Mouse (Mus musculus) limb, embryonic 11.5 days (tissue): ENCODE data around the gene Cd63. TPM values are rescaled to one million over a fixed set of nuclear protein-coding genes. Genes with fewer than 3 reads are reported as not detected.

ENCODE experiments used
- ATAC-seq: fragments of 200-750 bp; cut with Nextera tagmentation; 2 replicates; pipeline ENCODE4 v1.8.0; 2017; ENCODE audit warnings: low read depth; ENCODE audit not compliant: insufficient number of reproducible peaks, low FRiP score, low TSS enrichment
- DNase-seq: peaks from one replicate; pipeline ENCODE4 v3.0.0-alpha.2; 2015; ENCODE audit warnings: low spot score
- H3K27ac ChIP-seq: fragments of 300-500 bp; sonication (generic); replicated peaks from 2 replicates; pipeline ENCODE4 v1.5.1; 2014; ENCODE audit warnings: low read depth, mild to moderate bottlenecking, low read length
- H3K27me3 ChIP-seq: fragments of 300-500 bp; sonication (generic); 2 replicates; pipeline ENCODE4 v1.6.1; 2014; ENCODE audit warnings: mild to moderate bottlenecking, low read length, mixed read lengths; ENCODE audit not compliant: control insufficient read depth, insufficient read depth
- H3K36me3 ChIP-seq: fragments of 300-500 bp; sonication (generic); 2 replicates; pipeline ENCODE4 v1.6.1; 2014; ENCODE audit warnings: mild to moderate bottlenecking, low read length, moderate library complexity, mixed read lengths; ENCODE audit not compliant: control insufficient read depth, insufficient read depth
- H3K4me1 ChIP-seq: fragments of 300-500 bp; sonication (generic); 2 replicates; pipeline ENCODE4 v1.6.1; 2014; ENCODE audit warnings: low read length, mixed read lengths; ENCODE audit not compliant: control insufficient read depth, insufficient read depth
- H3K4me2 ChIP-seq: fragments of 300-500 bp; sonication (generic); 2 replicates; pipeline ENCODE4 v1.6.1; 2014; ENCODE audit warnings: low read depth, mild to moderate bottlenecking, moderate library complexity; ENCODE audit not compliant: severe bottlenecking
- H3K4me3 ChIP-seq: fragments of 300-500 bp; sonication (generic); 2 replicates; pipeline ENCODE4 v1.5.1; 2014; ENCODE audit warnings: low read depth, low read length
- H3K9ac ChIP-seq: fragments of 300-500 bp; sonication (generic); 2 replicates; pipeline ENCODE4 v1.6.1; 2014; ENCODE audit warnings: mild to moderate bottlenecking, low read length
- H3K9me3 ChIP-seq: fragments of 300-500 bp; sonication (generic); 2 replicates; pipeline ENCODE4 v1.6.1; 2016; ENCODE audit warnings: low read length; ENCODE audit not compliant: control insufficient read depth
- WGBS: fragments of 180-500 bp; shearing (Covaris S2); extraction: QIAGEN DNeasy Blood & Tissue Kit; methylation state at CpG from one replicate; pipeline ENCODE4 v1.1.7; 2014; 5-methylcytosine and 5-hydroxymethylcytosine counted together
- polyA plus RNA-seq: library from polyadenylated mRNA; unstranded; fragments of >200 nt; fragmentation: Nextera tagmentation; extraction: Ambion mirVana; gene quantifications from 2 replicates; pipeline ENCODE4 v1.2.1, GENCODE M21; 2014

Gene Cd63
- polyA plus RNA-seq, 1 experiment from 2014 or later: 427 TPM

DNA sequence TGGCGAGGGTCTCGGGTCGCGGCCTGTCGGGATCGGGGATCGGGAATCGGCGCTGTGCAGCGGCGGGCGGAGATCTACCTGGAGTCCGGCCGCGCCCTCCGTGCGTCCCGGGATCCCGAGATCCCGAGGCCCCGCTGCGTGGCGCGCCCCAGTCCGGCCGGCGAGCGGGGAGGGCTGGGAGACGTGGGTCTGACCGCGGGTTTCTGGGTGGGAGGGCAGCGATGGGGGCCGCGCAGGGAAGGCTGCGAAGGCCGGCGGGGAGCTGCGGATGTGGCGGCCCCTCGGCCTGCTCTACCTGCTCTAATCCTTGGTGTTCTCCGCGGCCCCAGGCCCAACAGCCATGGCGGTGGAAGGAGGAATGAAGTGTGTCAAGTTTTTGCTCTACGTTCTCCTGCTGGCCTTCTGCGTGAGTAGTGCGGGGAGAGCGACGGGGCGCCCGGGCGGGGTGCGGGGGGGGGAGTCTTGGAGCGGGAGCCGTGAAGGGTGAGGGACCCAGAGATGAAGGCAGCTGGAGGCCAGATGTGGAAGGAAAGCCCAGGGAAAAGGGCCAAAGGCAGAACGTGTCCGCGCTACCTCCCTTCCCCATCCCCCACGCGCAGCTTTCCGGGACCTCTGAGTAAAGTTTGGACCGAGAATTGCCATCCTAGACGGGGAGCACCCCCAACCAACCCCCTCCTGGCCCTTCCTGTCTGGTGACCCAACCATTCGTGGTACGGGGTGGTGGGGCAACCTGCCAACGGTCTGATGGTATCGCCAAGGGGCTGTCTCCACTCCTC is 9.5 kb downstream of the Cd63 start:
- peaks cover 7% of the 10 kb centered on the region for H3K36me3 ChIP-seq
- H3K27me3 ChIP-seq: no peaks in the 10 kb centered on the region
- H3K9ac ChIP-seq: peak overlapping the region; percentile 95
- H3K4me2 ChIP-seq: peak overlapping the region; percentile 45
- peak overlapping the region; percentile 87 for H3K27ac ChIP-seq
- H3K4me3 ChIP-seq: peak overlapping the region; percentile 96
- 1% methylated on average over 60 of the region's 66 CpGs for WGBS
- peak; percentile 79 for DNase-seq
- no peaks in the 10 kb centered on the region for H3K9me3 ChIP-seq
- peaks cover 11% of the 10 kb centered on the region for H3K4me1 ChIP-seq
- ATAC-seq: peak; percentile 15; the same call in 1 of the 2 replicates

- Histone ChIP-seq H3K4me1 (peaks cover 11% of the 10 kb centered on the region), H3K27ac (no peak overlapping the region), H3K4me2 (0 out of 2 replicates have a peak overlapping the region, but pooled peaks have one; percentile 45), H3K9ac (no peak overlapping the region), H3K9me3 (no peaks in the 10 kb centered on the region), H3K36me3 (peaks cover 10% of the 10 kb centered on the region), H3K27me3 (no peaks in the 10 kb centered on the region), H3K4me3 (peak overlapping the region; percentile 96; the same call in 1 of the 2 replicates)
- WGBS: 92% methylated on average over 6 of the region's 6 CpGs
- no peak for DNase-seq
- no peak for ATAC-seq
Observed at GRCm38 (mm10) chr10:128911430-128911829, 10.6 kb downstream of the Cd63 start.

- WGBS: 77% methylated on average over 4 of the region's 4 CpGs
- Histone ChIP-seq H3K36me3 (peaks cover 12% of the 10 kb centered on the region), H3K4me3 (no peak overlapping the region), H3K9me3 (no peaks in the 10 kb centered on the region), H3K27ac (no peak overlapping the region), H3K27me3 (no peaks in the 10 kb centered on the region), H3K4me2 (no peak overlapping the region), H3K4me1 (peaks cover 11% of the 10 kb centered on the region), H3K9ac (no peak overlapping the region)
- no peak for ATAC-seq
- no peak for DNase-seq
Observed at GRCm38 (mm10) chr10:128912268-128912667, 11.5 kb downstream of the Cd63 start.

DNA sequence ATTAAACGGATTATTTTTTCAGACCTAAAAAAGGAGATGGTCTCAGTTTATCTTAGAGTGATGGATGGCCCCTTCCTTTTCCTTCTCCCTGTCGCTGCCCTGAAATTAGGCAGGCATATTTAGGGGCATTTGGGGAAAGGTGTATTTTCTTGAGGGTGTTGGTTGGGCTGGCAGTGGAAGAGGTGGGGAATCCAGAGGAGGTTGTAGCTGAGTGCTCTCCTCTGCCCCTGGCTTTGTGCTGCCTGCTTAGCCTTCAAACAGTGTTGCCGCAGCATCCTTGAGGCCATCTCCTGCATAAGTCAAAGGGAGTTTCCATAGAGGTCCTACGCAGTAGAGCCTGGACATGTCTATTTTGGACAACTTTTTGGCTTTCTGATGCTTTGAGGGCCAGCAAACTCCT is 12.0 kb downstream of the Cd63 start:
- Histone ChIP-seq H3K9ac (no peak overlapping the region), H3K27ac (no peak overlapping the region), H3K27me3 (no peaks in the 10 kb centered on the region), H3K4me2 (no peak overlapping the region), H3K36me3 (peaks cover 14% of the 10 kb centered on the region), H3K4me3 (no peak overlapping the region), H3K9me3 (no peaks in the 10 kb centered on the region), H3K4me1 (peaks cover 11% of the 10 kb centered on the region)
- ATAC-seq: no peak
- DNase-seq: no peak
- 79% methylated on average over 4 of the region's 4 CpGs for WGBS

GRCm38 (mm10) chr10:128913219-128913618 is 12.4 kb downstream of the Cd63 start:
- H3K27me3 ChIP-seq: no peaks in the 10 kb centered on the region
- DNase-seq (peak; percentile 96), ATAC-seq (no peak)
- no peaks in the 10 kb centered on the region for H3K9me3 ChIP-seq
- no peak overlapping the region for H3K4me2 ChIP-seq
- H3K27ac ChIP-seq: no peak overlapping the region
- peaks cover 14% of the 10 kb centered on the region for H3K36me3 ChIP-seq
- H3K4me1 ChIP-seq: peaks cover 11% of the 10 kb centered on the region
- no peak overlapping the region for H3K9ac ChIP-seq
- no peak overlapping the region for H3K4me3 ChIP-seq
- 6% methylated on average over 5 of the region's 5 CpGs for WGBS

DNA sequence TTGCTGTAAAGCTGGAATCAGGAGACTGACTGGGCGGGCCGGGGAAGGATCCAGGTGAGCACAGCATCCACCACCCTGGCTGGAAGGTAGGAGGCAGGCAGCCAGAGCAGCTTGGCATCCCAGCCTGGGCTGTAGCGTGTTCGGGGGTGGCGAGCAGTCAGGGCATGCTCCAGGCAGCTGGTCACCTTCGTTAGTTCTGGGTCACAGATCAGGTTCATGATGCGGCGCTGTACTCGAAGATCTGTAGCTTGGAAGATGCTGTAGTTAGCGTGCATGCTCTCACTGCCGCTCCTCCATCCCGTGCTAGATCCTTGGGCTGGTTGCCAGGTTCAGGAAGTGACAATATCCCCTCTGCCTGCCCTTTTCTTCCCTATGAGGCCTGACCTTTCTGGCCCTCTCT is 12.9 kb downstream of the Cd63 start:
- no peak overlapping the region for H3K4me3 ChIP-seq
- no peak for DNase-seq
- no peaks in the 10 kb centered on the region for H3K9me3 ChIP-seq
- H3K4me2 ChIP-seq: no peak overlapping the region
- 95% methylated on average over 12 of the region's 12 CpGs for WGBS
- peaks cover 14% of the 10 kb centered on the region for H3K36me3 ChIP-seq
- no peaks in the 10 kb centered on the region for H3K27me3 ChIP-seq
- no peak overlapping the region for H3K9ac ChIP-seq
- peaks cover 11% of the 10 kb centered on the region for H3K4me1 ChIP-seq
- no peak for ATAC-seq
- no peak overlapping the region for H3K27ac ChIP-seq

DNA sequence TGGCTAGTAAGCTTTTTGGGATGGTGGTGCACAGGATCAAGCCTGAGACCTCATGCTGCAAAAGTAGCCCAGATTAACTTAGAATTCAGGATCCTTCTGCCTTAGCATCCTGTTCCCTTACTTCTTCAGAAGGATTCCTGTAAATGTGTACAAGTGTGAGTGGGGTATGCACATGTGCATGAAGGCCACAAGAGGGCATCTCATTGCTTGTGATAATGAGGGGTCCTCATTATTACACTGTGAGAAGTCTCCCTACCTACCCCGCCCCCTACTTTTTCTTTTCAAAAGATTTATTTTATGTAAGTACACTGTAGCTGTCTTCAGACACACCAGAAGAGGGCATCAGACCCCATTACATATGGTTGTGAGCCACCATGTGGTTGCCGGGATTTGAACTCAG is 14.8 kb downstream of the Cd63 start:
- Histone ChIP-seq H3K9me3 (no peaks in the 10 kb centered on the region), H3K27me3 (no peaks in the 10 kb centered on the region), H3K9ac (no peak overlapping the region), H3K4me3 (no peak overlapping the region), H3K36me3 (peaks cover 14% of the 10 kb centered on the region), H3K4me1 (peaks cover 10% of the 10 kb centered on the region), H3K4me2 (no peak overlapping the region), H3K27ac (no peak overlapping the region)
- WGBS: 92% methylated on average over 2 of the region's 2 CpGs
- DNase-seq (no peak), ATAC-seq (no peak)

DNA sequence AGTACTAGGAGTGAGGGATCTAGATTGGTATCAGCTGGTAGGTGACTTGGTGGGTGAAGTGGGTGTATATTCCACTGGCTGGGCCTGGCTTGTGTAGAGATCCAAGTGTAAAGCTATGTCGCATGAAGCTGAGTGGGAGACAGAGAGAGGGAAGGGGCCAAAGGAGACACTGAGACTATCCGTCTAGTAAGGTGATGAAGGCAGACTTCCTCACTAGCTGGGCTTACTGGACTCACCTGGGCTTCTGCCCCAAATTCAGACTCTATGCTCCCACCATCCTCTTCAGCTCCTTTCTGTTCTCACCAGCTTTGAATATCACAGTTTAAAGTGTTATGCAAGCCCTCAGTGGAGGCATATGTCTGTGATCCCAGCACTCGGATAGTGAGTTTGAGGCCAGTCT is 15.9 kb downstream of the Cd63 start:
- Histone ChIP-seq H3K4me2 (no peak overlapping the region), H3K27ac (no peak overlapping the region), H3K9ac (no peak overlapping the region), H3K27me3 (no peaks in the 10 kb centered on the region), H3K4me1 (peaks cover 11% of the 10 kb centered on the region; the same call in 1 of the 2 replicates), H3K36me3 (peaks cover 14% of the 10 kb centered on the region), H3K4me3 (no peak overlapping the region), H3K9me3 (no peaks in the 10 kb centered on the region)
- 96% methylated on average over 3 of the region's 3 CpGs for WGBS
- no peak for ATAC-seq
- no peak for DNase-seq
